Mouse (Mus musculus): ENCODE measurements around the gene Gm45261.

DNA sequence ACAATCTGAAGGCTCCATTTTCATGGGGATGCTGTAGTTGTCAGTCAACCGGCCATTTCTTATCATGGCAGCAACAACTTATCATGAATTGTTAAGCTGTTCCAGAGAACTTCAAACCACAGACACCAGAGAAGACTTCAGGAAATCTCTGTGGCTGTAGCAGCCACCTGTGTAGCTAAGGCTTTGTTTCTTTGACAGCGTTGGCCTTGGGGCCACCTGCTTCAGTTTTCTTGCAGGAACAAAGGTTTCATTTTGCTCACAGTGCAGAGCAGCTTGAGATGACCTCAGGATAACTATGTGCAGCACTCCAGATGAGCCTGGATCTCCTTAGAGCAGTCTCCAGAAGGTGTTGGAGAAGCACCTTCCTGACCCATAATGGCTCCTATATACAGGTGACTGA lies 48.7 kb downstream of the Gm45261 start:
- TF ChIP-seq CTCF (IDR thresholded peaks at IDR 0.05; ENCODE audit: extremely low read depth, insufficient read length, insufficient replicate concordance, low read depth, low read length): no peak
- TF ChIP-seq POLR2A (IDR thresholded peaks at IDR 0.05; ENCODE audit: low read depth, low read length): no peak

Measured in small intestine, adult 2 months (tissue).